Mouse (Mus musculus): ENCODE measurements around the gene Tbc1d12. TPM values are rescaled to one million over a fixed set of nuclear protein-coding genes. Genes with fewer than 3 reads are reported as not detected.
A peak's percentile ranks its signal among the peaks of the same experiment; 100 is the strongest.

The Tbc1d12 gene
- total and polyA plus RNA-seq, 3 experiments: 1.7 to 3.2 (median 1.9) TPM

GRCm38 (mm10) chr19:38836084-38836437 is 318 bp upstream of the Tbc1d12 start:
- peak overlapping the region; percentile 47; the same call in 1 of the 2 replicates for H3K9ac ChIP-seq (ENCODE audit: insufficient read depth, low read depth)
- no peak for DNase-seq (ENCODE audit: extremely low read depth)
- no peaks in the 10 kb centered on the region for H3K79me2 ChIP-seq (replicated peaks; ENCODE audit: control insufficient read depth, extremely low read depth, insufficient read depth, poor library complexity, severe bottlenecking)
- TF ChIP-seq NRF1 (IDR thresholded peaks at IDR 0.05; ENCODE audit: low read depth, low read length) (no peak), MAZ (IDR thresholded peaks at IDR 0.05; ENCODE audit: low read depth, low read length) (0 out of 2 replicates have a peak, but pooled peaks have one; percentile 11), PAX5 (IDR thresholded peaks at IDR 0.05; ENCODE audit: low read length) (no peak), UBTF (IDR thresholded peaks at IDR 0.05; ENCODE audit: low read depth, low read length) (no peak), SMC3 (IDR thresholded peaks at IDR 0.05; ENCODE audit: low read depth, low read length) (no peak), EP300 (IDR thresholded peaks at IDR 0.05; ENCODE audit: low read length) (no peak), MXI1 (IDR thresholded peaks at IDR 0.05; ENCODE audit: low read depth, low read length) (no peak), GABPA (IDR thresholded peaks at IDR 0.05; ENCODE audit: insufficient replicate concordance, low read depth, low read length) (no peak)
- H3K36me3 ChIP-seq (replicated peaks in 1 of 2; ENCODE audit: control insufficient read depth in 1 of 2, insufficient read depth in 1 of 2, low read length in 1 of 2): no peaks in the 10 kb centered on the region
- in situ Hi-C loops (cut with MboI; ENCODE audit: low pct_ligation_motif_present, low pct_unique_long_range_greater_than_20kb, low sequenced_read_pairs) (no loop called here), dilution Hi-C loops (cut with MboI; ENCODE audit: extremely low pct_ligation_motif_present, extremely low pct_unique_long_range_greater_than_20kb, low sequenced_read_pairs) (no loop called here)
- H3K4me3 ChIP-seq (replicated peaks in 1 of 3; ENCODE audit: low read depth in 2 of 3, low read length in 2 of 3, poor library complexity in 1 of 3): peak overlapping the region; percentile 60 to 81 (median 78)
- H3K9me3 ChIP-seq (replicated peaks; ENCODE audit: low read length): no peaks in the 10 kb centered on the region
- peak overlapping the region; percentile 67; the same call in 1 of the 2 replicates for H3K4me2 ChIP-seq (ENCODE audit: insufficient read depth, low read depth, poor library complexity, severe bottlenecking)
- peaks cover 4 to 9% of the 10 kb centered on the region in 2 experiments; a peak in 3 of 4 replicates for H3K4me1 ChIP-seq (ENCODE audit: control insufficient read depth in 1 of 2, insufficient read depth in 2 of 2)
- no peaks in the 10 kb centered on the region for H3K27me3 ChIP-seq (replicated peaks)
- H3K27ac ChIP-seq (ENCODE audit: insufficient read depth, low read depth): no peak overlapping the region

DNA sequence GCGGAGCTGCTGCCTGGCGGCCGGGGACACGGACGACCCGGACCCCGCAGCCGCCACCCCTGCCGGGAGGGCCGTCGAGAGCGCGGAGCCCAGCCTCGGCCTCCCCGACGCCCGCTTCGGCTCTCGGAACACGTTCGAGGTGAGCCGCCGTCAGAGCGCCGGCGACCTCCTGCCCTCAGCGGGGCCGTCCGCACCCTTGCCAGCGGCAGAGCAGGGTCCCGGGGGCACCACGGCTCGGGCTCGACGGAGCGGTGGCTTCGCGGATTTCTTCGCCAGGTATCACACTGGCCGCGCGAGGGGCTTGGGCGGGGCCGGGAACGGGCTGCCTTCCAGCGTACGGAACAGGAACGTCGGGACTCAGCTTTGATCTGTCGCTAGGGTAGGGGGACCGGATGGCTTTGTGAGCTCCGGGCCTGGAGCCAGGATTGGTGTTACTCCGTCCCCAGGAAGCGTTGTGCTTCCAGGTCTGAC is 827 bp downstream of the Tbc1d12 start:
- Histone ChIP-seq H3K27me3 (replicated peaks) (no peaks in the 10 kb centered on the region), H3K4me1 (ENCODE audit: control insufficient read depth in 1 of 2, insufficient read depth in 2 of 2) (peaks cover 5 to 9% of the 10 kb centered on the region in 2 experiments; a peak in 3 of 4 replicates), H3K27ac (ENCODE audit: insufficient read depth, low read depth) (no peak overlapping the region), H3K9ac (ENCODE audit: insufficient read depth, low read depth) (peak overlapping the region; percentile 47; the same call in 1 of the 2 replicates), H3K36me3 (replicated peaks in 1 of 2; ENCODE audit: control insufficient read depth in 1 of 2, insufficient read depth in 1 of 2, low read length in 1 of 2) (no peaks in the 10 kb centered on the region), H3K79me2 (replicated peaks; ENCODE audit: control insufficient read depth, extremely low read depth, insufficient read depth, poor library complexity, severe bottlenecking) (no peaks in the 10 kb centered on the region), H3K4me2 (ENCODE audit: insufficient read depth, low read depth, poor library complexity, severe bottlenecking) (peak overlapping the region; percentile 24; the same call in 1 of the 2 replicates), H3K9me3 (replicated peaks; ENCODE audit: low read length) (no peaks in the 10 kb centered on the region), H3K4me3 (replicated peaks in 1 of 3; ENCODE audit: low read depth in 2 of 3, low read length in 2 of 3, poor library complexity in 1 of 3) (peak overlapping the region; percentile 54 to 81 (median 78))
- no peak for DNase-seq (ENCODE audit: extremely low read depth)
- dilution Hi-C loops (cut with MboI; ENCODE audit: extremely low pct_ligation_motif_present, extremely low pct_unique_long_range_greater_than_20kb, low sequenced_read_pairs) (no loop called here), in situ Hi-C loops (cut with MboI; ENCODE audit: low pct_ligation_motif_present, low pct_unique_long_range_greater_than_20kb, low sequenced_read_pairs) (no loop called here)
- TF ChIP-seq NRF1 (IDR thresholded peaks at IDR 0.05; ENCODE audit: low read depth, low read length): no peak
- no peak for TF ChIP-seq RCOR1 (conservative IDR thresholded peaks at IDR 0.05; ENCODE audit: low read depth, low read length)
- no peak for TF ChIP-seq POLR2A (IDR thresholded peaks at IDR 0.05; ENCODE audit: low read depth, low read length)
- no peak for TF ChIP-seq SIN3A (IDR thresholded peaks at IDR 0.05; ENCODE audit: low read length)
- no peak for TF ChIP-seq MAFK (IDR thresholded peaks at IDR 0.05; ENCODE audit: insufficient replicate concordance, low read length)
- no peak for TF ChIP-seq EP300 (IDR thresholded peaks at IDR 0.05; ENCODE audit: low read length)
- TF ChIP-seq MEF2A (IDR thresholded peaks at IDR 0.05; ENCODE audit: borderline replicate concordance, low read depth, low read length): no peak
- no peak for TF ChIP-seq BHLHE40 (IDR thresholded peaks at IDR 0.05; ENCODE audit: low read depth, low read length)
- no peak for TF ChIP-seq GABPA (IDR thresholded peaks at IDR 0.05; ENCODE audit: insufficient replicate concordance, low read depth, low read length)
- TF ChIP-seq ETS1 (conservative IDR thresholded peaks at IDR 0.05; ENCODE audit: low read depth, low read length): no peak
- no peak for TF ChIP-seq MYC (IDR thresholded peaks at IDR 0.05; ENCODE audit: low read depth, low read length)
- TF ChIP-seq USF1 (IDR thresholded peaks at IDR 0.05; ENCODE audit: low read depth, low read length): no peak
- no peak for TF ChIP-seq HCFC1 (IDR thresholded peaks at IDR 0.05; ENCODE audit: low read depth, low read length)
- TF ChIP-seq JUND (conservative IDR thresholded peaks at IDR 0.05; ENCODE audit: low read depth, low read length): no peak
- TF ChIP-seq JUN (IDR thresholded peaks at IDR 0.05; ENCODE audit: insufficient read depth, low read depth, low read length): no peak
- TF ChIP-seq ZC3H11A (IDR thresholded peaks at IDR 0.05; ENCODE audit: low read depth, low read length): no peak
- no peak for TF ChIP-seq ZKSCAN1 (IDR thresholded peaks at IDR 0.05; ENCODE audit: borderline replicate concordance, low read depth, low read length)
